Mouse (Mus musculus): ENCODE measurements around the gene Ranbp2.

DNA sequence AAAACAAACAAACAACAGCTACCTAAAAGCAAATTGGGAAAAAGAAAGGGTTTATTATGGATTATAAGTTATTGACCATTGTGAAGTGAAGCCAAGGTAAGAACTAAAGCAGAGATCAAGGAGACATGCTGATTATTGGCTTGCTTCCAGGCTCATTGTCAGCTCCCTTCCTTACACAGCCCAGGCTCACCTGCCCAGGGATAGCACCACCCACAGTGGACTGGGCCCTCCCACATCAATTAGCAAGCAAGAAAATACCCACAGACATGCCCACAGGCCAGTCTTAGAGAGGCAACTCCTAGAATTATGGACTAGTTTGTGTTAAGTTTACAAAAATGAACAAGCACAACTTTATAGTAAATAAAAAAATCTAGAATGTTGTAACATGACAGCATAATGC, 33.9 kb upstream of the Ranbp2 start:
- TF ChIP-seq CTCF (IDR thresholded peaks at IDR 0.05) = no peak
- TF ChIP-seq EP300 (IDR thresholded peaks at IDR 0.05; ENCODE audit: insufficient read depth, low read depth, low read length) = no peak
- TF ChIP-seq POLR2A (IDR thresholded peaks at IDR 0.05; ENCODE audit: insufficient read depth, low read depth, low read length) = no peak

Data from heart, adult 2 months (tissue).